Mouse (Mus musculus) myocyte (in vitro differentiated cells): Measurements from ENCODE around the gene Triap1.

Source experiments
- MYOG ChIP-seq, 3 experiments: IDR thresholded peaks; one replicate each; pipeline ENCODE4 v1.6.1; 2011; ENCODE audit warnings: control low read depth in 2 of 3, low read depth in 2 of 3, mild to moderate bottlenecking in 2 of 3; ENCODE audit not compliant: insufficient read length in 2 of 3, control insufficient read depth in 1 of 3, insufficient read depth in 1 of 3
- POLR2A ChIP-seq: IDR thresholded peaks from one replicate; pipeline ENCODE4 v1.6.1; 2011; ENCODE audit warnings: low read depth, mild to moderate bottlenecking, control low read depth, moderate library complexity; ENCODE audit not compliant: insufficient read length
- POLR2AphosphoS2 ChIP-seq: IDR thresholded peaks from one replicate; pipeline ENCODE4 v1.6.1; 2011; ENCODE audit warnings: low read depth, control low read depth; ENCODE audit not compliant: insufficient read length

DNA sequence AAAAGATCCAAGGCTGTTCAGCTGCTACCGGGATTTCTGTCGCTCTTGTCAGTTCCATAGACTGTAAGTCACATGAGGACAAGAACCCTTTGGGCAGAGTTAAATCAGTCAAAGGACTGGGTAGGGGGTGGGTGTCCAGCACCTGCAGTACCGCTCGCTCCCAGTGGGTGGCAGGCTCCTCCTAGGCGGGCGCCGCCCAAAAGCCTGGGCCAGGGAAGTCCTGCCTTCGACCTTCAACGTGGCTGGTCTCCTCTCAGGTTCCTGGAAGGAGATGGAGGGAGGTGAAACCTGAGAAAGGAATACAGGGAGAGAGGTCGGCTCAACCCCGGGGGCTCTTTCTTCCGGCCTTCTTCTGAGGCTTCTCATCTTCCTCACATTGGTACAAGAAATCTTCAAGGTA, 17.8 kb downstream of the Triap1 start:
- TF ChIP-seq POLR2A: no peak
- TF ChIP-seq MYOG (IDR thresholded peaks at IDR 0.05; ENCODE audit: control insufficient read depth in 1 of 3, insufficient read depth in 1 of 3, insufficient read length in 2 of 3, low read depth in 2 of 3): no peak
- no peak for TF ChIP-seq POLR2AphosphoS2
